Mouse (Mus musculus): ENCODE measurements around the gene Hsd17b3. TPM values are rescaled to one million over a fixed set of nuclear protein-coding genes. Genes with fewer than 3 reads are reported as not detected.

Gene Hsd17b3
- polyA plus RNA-seq (2015; fragmentation: Nextera tagmentation; extraction: Ambion mirVana) = not detected in 2 replicates

DNA sequence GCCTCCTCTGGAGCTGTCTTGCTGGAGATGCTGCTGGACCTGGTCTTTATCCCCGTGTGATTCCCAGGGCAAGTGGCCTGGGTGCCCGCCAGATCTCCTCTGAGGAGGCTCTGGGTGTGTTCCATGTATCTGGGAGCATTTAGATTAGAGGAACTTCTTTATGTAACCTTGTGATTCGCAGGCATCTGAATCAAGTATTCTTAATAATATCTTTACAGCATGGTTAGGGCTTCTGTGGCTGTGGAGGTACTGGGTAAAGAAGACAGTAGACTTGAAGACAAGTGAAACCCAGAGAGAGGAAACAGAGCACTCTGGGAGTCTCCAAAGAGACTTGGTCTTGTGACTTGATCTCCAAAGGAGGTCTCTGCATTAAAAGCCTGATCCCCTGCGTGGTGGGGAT is at the start of gene Hsd17b3:
Gene Hsd17b3 (minus strand): TSS at position 101 of the 400 bp plus-strand sequence.

GRCm38 (mm10) chr13:64128858-64129615 is 40.0 kb upstream of the Hsd17b3 start, which contains the start of gene Slc35d2:
TSS of gene Slc35d2 (minus strand) at chr13:64129368.

Other genes with a start within 250 kb of the Hsd17b3 start
- gene Slc35d2, start 40.1 kb upstream of the Hsd17b3 start, polyA plus RNA-seq (2015; fragmentation: Nextera tagmentation; extraction: Ambion mirVana) = 1.7 and 2.3 TPM in 2 replicates
- gene Zfp367, start 64.0 kb upstream of the Hsd17b3 start, polyA plus RNA-seq (2015; fragmentation: Nextera tagmentation; extraction: Ambion mirVana) = 4.3 and 4.9 TPM in 2 replicates
- 85.8 and 92.9 TPM in 2 replicates for gene Habp4, start 72.6 kb upstream of the Hsd17b3 start, polyA plus RNA-seq (2015; fragmentation: Nextera tagmentation; extraction: Ambion mirVana)
- 1.6 and 2.5 TPM in 2 replicates for gene Cdc14b, start 186.1 kb upstream of the Hsd17b3 start, polyA plus RNA-seq (2015; fragmentation: Nextera tagmentation; extraction: Ambion mirVana)
- gene Aaed1, start 223.5 kb upstream of the Hsd17b3 start, polyA plus RNA-seq (2015; fragmentation: Nextera tagmentation; extraction: Ambion mirVana) = 15.9 and 23.8 TPM in 2 replicates